Mouse (Mus musculus) cerebellum, adult (tissue): ENCODE results near the gene Atp5f1.
"Not testable (repeated sequence)": the region's sequence is repeated elsewhere in the genome, so short reads cannot be mapped to it uniquely, and the experiment has no call there.

Experiments used
- ATAC-seq: cut with Nextera tagmentation; 2 replicates; pipeline ENCODE4 v1.9.2; 2017; ENCODE audit warnings: mild to moderate bottlenecking, moderate library complexity, mixed read lengths; ENCODE audit not compliant: insufficient number of reproducible peaks, low FRiP score, low TSS enrichment

Gene Atp5f1

GRCm38 (mm10) chr3:105959999-105960398 lies at the start of gene Atp5f1:
Gene Atp5f1, minus strand, starts transcription at chr3:105960099.
- ATAC-seq: no peak

DNA sequence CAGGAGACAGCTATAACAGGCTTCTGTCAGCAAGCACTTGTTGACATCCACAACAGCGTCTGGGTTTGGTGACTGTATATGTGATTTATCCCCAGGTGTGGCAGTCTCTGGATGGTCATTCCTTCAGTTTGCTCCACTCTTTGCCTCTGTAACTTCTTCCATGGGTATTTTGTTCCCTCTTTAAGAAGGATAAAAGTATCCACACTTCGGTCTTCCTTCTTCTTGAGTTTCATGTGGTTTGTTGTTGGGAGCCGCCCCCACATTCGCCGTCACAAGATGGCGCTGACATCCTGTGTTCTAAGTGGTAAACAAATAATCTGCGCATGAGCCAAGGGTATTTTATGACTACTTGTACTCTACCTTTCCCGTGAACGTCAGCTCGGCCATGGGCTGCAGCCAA lies 43.5 kb upstream of the Atp5f1 start:
- not testable (repeated sequence) for ATAC-seq

- peak; percentile 72 for ATAC-seq
These were observed 41.8 kb upstream of the Atp5f1 start for GRCm38 (mm10) chr3:106001416-106002370.

- ATAC-seq: no peak
These were observed 40.9 kb upstream of the Atp5f1 start for GRCm38 (mm10) chr3:106000707-106001375.

DNA sequence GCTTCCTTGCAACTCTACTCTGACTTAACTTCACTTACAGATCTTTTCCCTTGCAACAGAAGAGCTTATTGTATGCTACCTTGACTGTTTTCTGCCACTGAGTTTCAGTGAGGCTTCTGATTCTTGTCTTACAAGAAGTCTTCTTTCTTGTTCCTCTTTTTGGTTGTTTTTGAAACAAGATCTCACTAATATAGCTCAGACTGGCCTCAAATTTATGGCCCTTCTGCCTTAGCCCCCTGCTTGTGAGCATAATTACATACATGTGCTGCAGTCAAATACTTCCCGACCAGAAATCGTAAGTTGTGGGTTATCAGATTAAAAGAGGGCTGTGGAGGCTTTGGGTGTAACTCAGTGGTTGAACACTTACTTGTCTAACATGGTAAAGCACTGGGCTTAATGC lies 34.8 kb upstream of the Atp5f1 start:
- no peak for ATAC-seq

DNA sequence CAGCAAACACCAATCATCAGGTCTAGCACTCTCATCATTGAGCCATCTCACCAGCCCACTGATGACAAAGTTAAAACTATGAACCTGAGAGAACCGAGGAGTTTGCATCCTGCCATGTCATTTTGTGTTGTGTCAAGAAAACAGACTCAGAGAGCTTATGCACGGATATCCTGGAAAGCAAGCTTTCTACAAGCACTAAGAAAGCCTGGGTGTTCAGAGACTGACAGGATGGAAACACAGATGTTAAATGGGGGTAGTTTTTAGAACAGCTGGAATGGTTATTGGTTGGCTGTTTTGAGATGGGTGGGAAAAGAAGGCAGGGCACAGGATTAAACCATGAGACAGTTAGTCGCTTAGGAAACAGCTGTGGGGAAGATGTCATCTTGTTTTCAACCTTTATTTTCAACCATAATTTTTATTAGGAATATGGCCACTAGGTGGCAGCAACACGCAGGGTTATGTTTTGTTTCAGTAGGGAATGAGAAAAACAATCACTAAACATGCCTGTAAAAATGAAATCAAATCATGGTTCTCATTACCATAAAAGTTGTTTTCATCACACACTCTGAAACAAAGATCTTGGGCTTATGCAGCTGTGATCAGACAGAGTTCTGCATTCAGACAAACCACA lies 31.9 kb upstream of the Atp5f1 start:
- 0 out of 2 replicates have a peak, but pooled peaks have one; percentile 20 for ATAC-seq

- ATAC-seq: not testable (repeated sequence)
These were observed 29.7 kb upstream of the Atp5f1 start for GRCm38 (mm10) chr3:105989611-105990010.

GRCm38 (mm10) chr3:105974174-105974573 lies 14.3 kb upstream of the Atp5f1 start:
- no peak for ATAC-seq

- no peak for ATAC-seq
These were observed 13.5 kb upstream of the Atp5f1 start, which contains the start of gene Ovgp1 for GRCm38 (mm10) chr3:105973411-105973810. Gene Ovgp1, plus strand, starts transcription at chr3:105973711.

- ATAC-seq: no peak
These were observed 12.0 kb upstream of the Atp5f1 start for GRCm38 (mm10) chr3:105971831-105972446.

GRCm38 (mm10) chr3:105960700-105961099 lies 801 bp upstream of the Atp5f1 start:
- ATAC-seq: no peak

GRCm38 (mm10) chr3:105959585-105959984 lies 314 bp downstream of the Atp5f1 start:
- ATAC-seq: peak; percentile 67; the same call in 1 of the 2 replicates

DNA sequence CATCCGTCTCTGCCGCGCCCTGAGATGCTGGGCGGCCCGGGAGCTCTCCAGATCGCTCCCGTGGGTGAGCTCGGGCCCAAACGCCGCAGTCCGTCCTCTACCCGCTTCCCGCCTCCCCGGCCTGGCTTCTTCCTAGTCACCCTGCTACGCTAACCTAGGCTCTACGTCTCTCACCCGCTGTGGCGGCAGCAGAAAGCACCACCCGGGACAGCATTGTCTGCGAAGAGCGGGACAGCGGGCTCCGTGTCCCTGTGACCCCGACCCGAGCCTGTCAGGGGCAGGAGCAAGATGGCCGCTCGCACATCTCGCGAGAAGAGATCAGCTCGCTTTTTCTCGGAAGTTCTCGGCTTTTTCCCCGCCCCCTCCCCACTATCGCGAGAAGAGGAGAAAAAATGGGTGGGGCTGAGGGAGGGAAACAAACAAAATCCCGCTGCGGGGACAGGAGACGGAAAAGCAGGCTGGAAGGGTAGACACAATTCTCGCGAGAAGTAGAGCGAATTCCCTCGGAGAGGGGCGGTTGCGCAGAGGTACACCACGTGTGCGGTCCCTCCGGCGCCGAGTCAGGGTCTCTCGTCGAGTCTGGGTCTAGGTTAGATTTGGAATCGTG lies 822 bp downstream of the Atp5f1 start, which contains the start of gene Wdr77:
Gene Wdr77 (plus strand): TSS at position 396 of the 607 bp plus-strand sequence.
- ATAC-seq: peak; percentile 89

DNA sequence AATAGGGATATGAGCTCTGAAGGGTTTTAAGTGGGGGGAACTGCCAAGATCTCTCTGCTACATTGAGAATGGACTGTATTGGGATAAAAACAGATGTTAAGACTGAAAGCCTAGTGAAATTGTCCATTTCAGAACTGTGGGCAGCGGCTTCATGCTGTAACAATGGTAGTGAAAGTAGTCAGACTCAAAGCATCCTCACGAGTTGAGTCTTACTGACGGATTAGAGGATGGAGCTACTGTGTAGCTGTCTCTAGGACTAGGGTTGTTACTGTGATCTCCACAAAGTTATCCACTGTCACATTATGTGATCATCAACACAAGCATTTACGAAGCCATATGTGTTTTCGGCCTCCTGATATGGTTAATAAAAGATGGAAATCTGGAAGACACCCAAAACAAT lies 1.7 kb downstream of the Atp5f1 start:
- no peak for ATAC-seq

GRCm38 (mm10) chr3:105957235-105957634 lies 2.7 kb downstream of the Atp5f1 start:
- ATAC-seq: no peak

- ATAC-seq: no peak
These were observed 8.6 kb downstream of the Atp5f1 start for GRCm38 (mm10) chr3:105951348-105951747.

DNA sequence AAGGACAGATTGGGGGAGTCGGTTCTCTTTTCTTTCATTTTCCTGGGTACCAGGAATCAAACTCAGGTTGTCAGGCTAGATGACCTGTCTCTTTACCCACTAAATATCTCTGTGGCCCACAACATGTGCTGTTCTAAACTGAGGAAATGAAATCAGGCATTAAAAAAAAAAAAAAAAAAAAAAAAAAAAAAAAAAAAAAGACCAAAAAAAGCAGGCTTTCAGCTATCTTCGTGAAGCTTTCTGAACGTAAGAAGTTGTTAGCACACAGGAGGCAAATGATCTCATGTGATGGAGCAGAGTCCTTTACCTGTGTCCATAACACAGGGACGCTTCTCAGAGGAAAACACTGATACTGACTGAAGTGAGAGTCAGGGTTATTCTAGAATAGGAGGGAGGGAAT lies 23.8 kb downstream of the Atp5f1 start:
- no peak for ATAC-seq

DNA sequence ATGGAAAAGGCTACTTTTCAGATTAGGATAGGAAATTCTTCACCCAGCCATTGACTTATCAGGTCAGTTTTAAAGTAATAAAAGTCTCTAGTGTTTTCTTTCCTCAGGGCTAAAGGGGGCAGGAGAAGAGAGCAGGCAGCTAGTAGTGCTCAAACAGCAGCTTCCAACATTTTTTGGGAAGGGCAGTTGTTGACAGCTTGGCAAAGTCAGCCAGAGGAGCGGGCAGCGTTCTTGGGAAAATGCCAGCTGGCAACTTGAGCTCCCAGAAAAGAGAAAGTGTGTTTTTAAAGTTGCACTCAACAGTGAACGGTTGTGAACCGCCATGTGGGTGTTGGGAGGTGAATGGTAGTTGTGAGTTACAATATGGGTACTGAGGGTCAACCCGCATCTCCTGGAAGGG lies 24.9 kb downstream of the Atp5f1 start:
- no peak for ATAC-seq

GRCm38 (mm10) chr3:105933926-105934325 lies 26.0 kb downstream of the Atp5f1 start:
- no peak for ATAC-seq
